Mouse (Mus musculus): Measurements from ENCODE around the gene Rhox7b.

- TF ChIP-seq CTCF (IDR thresholded peaks at IDR 0.05; ENCODE audit: insufficient read depth, low read length) (no peak), POLR2A (IDR thresholded peaks at IDR 0.05; ENCODE audit: borderline replicate concordance, extremely low read depth, low read depth, low read length) (no peak)
Observed at GRCm38 (mm10) chrX:37916311-37916710, 19.3 kb upstream of the Rhox7b start.
